Mouse (Mus musculus) neural tube, embryonic 15.5 days (tissue): ENCODE data around the gene Dip2c. TPM values are rescaled to one million over a fixed set of nuclear protein-coding genes. Genes with fewer than 3 reads are reported as not detected.

ENCODE experiments used
- ATAC-seq: fragments of 200-750 bp; cut with Nextera tagmentation; 2 replicates; pipeline ENCODE4 v1.8.0; 2017; ENCODE audit warnings: mild to moderate bottlenecking, moderate TSS enrichment, moderate library complexity; ENCODE audit not compliant: low FRiP score
- H3K27ac ChIP-seq: fragments of 300-500 bp; sonication (generic); replicated peaks from 2 replicates; pipeline ENCODE4 v1.5.1; 2015; ENCODE audit warnings: mild to moderate bottlenecking, inconsistent platforms
- H3K27me3 ChIP-seq: fragments of 300-500 bp; sonication (generic); replicated peaks from 2 replicates; pipeline ENCODE4 v1.6.1; 2015; ENCODE audit warnings: inconsistent platforms
- H3K36me3 ChIP-seq: fragments of 300-500 bp; sonication (generic); 2 replicates; pipeline ENCODE4 v1.6.1; 2015; ENCODE audit warnings: inconsistent platforms
- H3K4me1 ChIP-seq: fragments of 300-500 bp; sonication (generic); 2 replicates; pipeline ENCODE4 v1.6.1; 2015; ENCODE audit warnings: inconsistent platforms
- H3K4me2 ChIP-seq: fragments of 300-500 bp; sonication (generic); 2 replicates; pipeline ENCODE4 v1.6.1; 2015; ENCODE audit warnings: inconsistent platforms, mild to moderate bottlenecking, moderate library complexity
- H3K4me3 ChIP-seq: fragments of 300-500 bp; sonication (generic); replicated peaks from 2 replicates; pipeline ENCODE4 v1.5.1; 2015; ENCODE audit warnings: mild to moderate bottlenecking, inconsistent platforms
- H3K9ac ChIP-seq: fragments of 300-500 bp; sonication (generic); replicated peaks from 2 replicates; pipeline ENCODE4 v1.6.1; 2015; ENCODE audit warnings: mild to moderate bottlenecking, inconsistent platforms
- H3K9me3 ChIP-seq: fragments of 300-500 bp; sonication (generic); replicated peaks from 2 replicates; pipeline ENCODE4 v1.6.1; 2016; ENCODE audit warnings: inconsistent platforms
- WGBS: fragments of 180-500 bp; shearing (Covaris S2); methylation state at CpG from one replicate; pipeline ENCODE4 v1.1.7; 2015; ENCODE audit warnings: mixed read lengths; 5-methylcytosine and 5-hydroxymethylcytosine counted together
- polyA plus RNA-seq: library from polyadenylated mRNA; unstranded; fragments of >200 nt; fragmentation: Nextera tagmentation; extraction: Ambion mirVana; gene quantifications from 2 replicates; pipeline ENCODE4 v1.2.1, GENCODE M21; 2015

The Dip2c gene
- polyA plus RNA-seq, 1 experiment from 2014 or later: 12.8 TPM

GRCm38 (mm10) chr13:9426267-9426666, 149.9 kb downstream of the Dip2c start:
- no peak overlapping the region for H3K4me3 ChIP-seq
- no peak overlapping the region for H3K9ac ChIP-seq
- H3K4me1 ChIP-seq: no peaks in the 10 kb centered on the region; the same call in 1 of the 2 replicates
- H3K27me3 ChIP-seq: no peaks in the 10 kb centered on the region
- no peaks in the 10 kb centered on the region for H3K9me3 ChIP-seq
- no peak for ATAC-seq
- H3K36me3 ChIP-seq: no peaks in the 10 kb centered on the region
- no peak overlapping the region for H3K4me2 ChIP-seq
- H3K27ac ChIP-seq: no peak overlapping the region

GRCm38 (mm10) chr13:9426779-9427178, 150.5 kb downstream of the Dip2c start:
- WGBS: 82% methylated on average over 4 of the region's 4 CpGs
- no peak for ATAC-seq
- H3K4me3 ChIP-seq: no peak overlapping the region

GRCm38 (mm10) chr13:9429884-9430283, 153.6 kb downstream of the Dip2c start:
- no peak for ATAC-seq
- H3K4me1 ChIP-seq: no peaks in the 10 kb centered on the region; the same call in 1 of the 2 replicates
- H3K4me2 ChIP-seq: no peak overlapping the region
- WGBS: 93% methylated on average over 1 of the region's 1 CpGs
- H3K9me3 ChIP-seq: no peaks in the 10 kb centered on the region
- no peak overlapping the region for H3K9ac ChIP-seq
- no peak overlapping the region for H3K4me3 ChIP-seq
- no peaks in the 10 kb centered on the region for H3K36me3 ChIP-seq
- no peaks in the 10 kb centered on the region for H3K27me3 ChIP-seq
- no peak overlapping the region for H3K27ac ChIP-seq

More at GRCm38 (mm10) chr13:9426779-9427178, 150.5 kb downstream of the Dip2c start:
- Histone ChIP-seq H3K9ac (no peak overlapping the region), H3K9me3 (no peaks in the 10 kb centered on the region), H3K4me1 (no peaks in the 10 kb centered on the region; the same call in 1 of the 2 replicates), H3K4me2 (no peak overlapping the region), H3K27me3 (no peaks in the 10 kb centered on the region), H3K27ac (no peak overlapping the region), H3K36me3 (no peaks in the 10 kb centered on the region)

GRCm38 (mm10) chr13:9430724-9431123, 154.4 kb downstream of the Dip2c start:
- no peak overlapping the region for H3K4me3 ChIP-seq
- H3K4me2 ChIP-seq: no peak overlapping the region
- H3K36me3 ChIP-seq: no peaks in the 10 kb centered on the region
- no peaks in the 10 kb centered on the region for H3K9me3 ChIP-seq
- H3K4me1 ChIP-seq: no peaks in the 10 kb centered on the region; the same call in 1 of the 2 replicates
- ATAC-seq: no peak
- no peaks in the 10 kb centered on the region for H3K27me3 ChIP-seq
- 95% methylated on average over 2 of the region's 2 CpGs for WGBS
- H3K9ac ChIP-seq: no peak overlapping the region
- no peak overlapping the region for H3K27ac ChIP-seq

- no peak overlapping the region for H3K9ac ChIP-seq
- no peak overlapping the region for H3K4me2 ChIP-seq
- no peaks in the 10 kb centered on the region; the same call in 1 of the 2 replicates for H3K4me1 ChIP-seq
- no peak for ATAC-seq
- H3K9me3 ChIP-seq: no peaks in the 10 kb centered on the region
- H3K27me3 ChIP-seq: no peaks in the 10 kb centered on the region
- H3K36me3 ChIP-seq: no peaks in the 10 kb centered on the region
- H3K27ac ChIP-seq: no peak overlapping the region
- H3K4me3 ChIP-seq: no peak overlapping the region
Measured at GRCm38 (mm10) chr13:9431441-9431840, 155.1 kb downstream of the Dip2c start.

GRCm38 (mm10) chr13:9443066-9443465, 166.7 kb downstream of the Dip2c start:
- Histone ChIP-seq H3K4me3 (no peak overlapping the region), H3K27ac (no peak overlapping the region), H3K4me1 (no peaks in the 10 kb centered on the region), H3K36me3 (no peaks in the 10 kb centered on the region), H3K27me3 (no peaks in the 10 kb centered on the region), H3K9me3 (no peaks in the 10 kb centered on the region), H3K4me2 (no peak overlapping the region), H3K9ac (no peak overlapping the region)
- WGBS: 90% methylated on average over 4 of the region's 4 CpGs
- ATAC-seq: no peak

GRCm38 (mm10) chr13:9445533-9446294, 169.4 kb downstream of the Dip2c start:
- Histone ChIP-seq H3K27me3 (no peaks in the 10 kb centered on the region), H3K27ac (no peak overlapping the region), H3K36me3 (no peaks in the 10 kb centered on the region), H3K4me3 (no peak overlapping the region), H3K4me2 (no peak overlapping the region), H3K4me1 (no peaks in the 10 kb centered on the region), H3K9me3 (no peaks in the 10 kb centered on the region), H3K9ac (no peak overlapping the region)
- no peak for ATAC-seq
- WGBS: 80% methylated on average over 6 of the region's 6 CpGs

- Histone ChIP-seq H3K27ac (no peak overlapping the region), H3K4me2 (no peak overlapping the region), H3K9ac (no peak overlapping the region), H3K27me3 (no peaks in the 10 kb centered on the region), H3K9me3 (no peaks in the 10 kb centered on the region), H3K4me1 (no peaks in the 10 kb centered on the region), H3K4me3 (no peak overlapping the region), H3K36me3 (no peaks in the 10 kb centered on the region)
- ATAC-seq: no peak
- 94% methylated on average over 4 of the region's 4 CpGs for WGBS
Measured at GRCm38 (mm10) chr13:9446448-9447115, 170.3 kb downstream of the Dip2c start.

GRCm38 (mm10) chr13:9450276-9450675, 173.9 kb downstream of the Dip2c start:
- Histone ChIP-seq H3K4me1 (0 out of 2 replicates have a peak, but pooled peaks cover 2% of the 10 kb centered on the region), H3K9me3 (no peaks in the 10 kb centered on the region), H3K27ac (no peak overlapping the region), H3K4me3 (no peak overlapping the region), H3K9ac (no peak overlapping the region), H3K4me2 (no peak overlapping the region), H3K27me3 (no peaks in the 10 kb centered on the region), H3K36me3 (no peaks in the 10 kb centered on the region)
- ATAC-seq: no peak
- WGBS: 90% methylated on average over 3 of the region's 3 CpGs

GRCm38 (mm10) chr13:9451952-9452351, 175.6 kb downstream of the Dip2c start:
- 96% methylated on average over 3 of the region's 3 CpGs for WGBS

GRCm38 (mm10) chr13:9454426-9455177, 178.3 kb downstream of the Dip2c start:
- 67% methylated on average over 4 of the region's 4 CpGs for WGBS
- H3K36me3 ChIP-seq: no peaks in the 10 kb centered on the region
- no peaks in the 10 kb centered on the region for H3K9me3 ChIP-seq
- no peak for ATAC-seq
- peaks cover 6% of the 10 kb centered on the region for H3K4me1 ChIP-seq
- H3K4me3 ChIP-seq: no peak overlapping the region
- no peak overlapping the region for H3K4me2 ChIP-seq
- no peaks in the 10 kb centered on the region for H3K27me3 ChIP-seq
- no peak overlapping the region for H3K27ac ChIP-seq
- no peak overlapping the region for H3K9ac ChIP-seq

More at GRCm38 (mm10) chr13:9451952-9452351, 175.6 kb downstream of the Dip2c start:
- no peaks in the 10 kb centered on the region for H3K9me3 ChIP-seq
- no peak for ATAC-seq
- no peak overlapping the region for H3K27ac ChIP-seq
- no peak overlapping the region for H3K4me2 ChIP-seq
- no peak overlapping the region for H3K4me3 ChIP-seq
- H3K9ac ChIP-seq: no peak overlapping the region
- no peaks in the 10 kb centered on the region for H3K27me3 ChIP-seq
- H3K4me1 ChIP-seq: peaks cover 6% of the 10 kb centered on the region
- no peaks in the 10 kb centered on the region for H3K36me3 ChIP-seq
